Mouse (Mus musculus) heart, embryonic 14.5 days (tissue): Measurements from ENCODE around the gene Cbfa2t3. TPM values are rescaled to one million over a fixed set of nuclear protein-coding genes. Genes with fewer than 3 reads are reported as not detected.

Experiments used
- ATAC-seq: fragments of 200-750 bp; cut with Nextera tagmentation; 2 replicates; pipeline ENCODE4 v1.8.0; 2017; ENCODE audit warnings: low read depth, moderate TSS enrichment; ENCODE audit not compliant: insufficient number of reproducible peaks, insufficient read depth, low FRiP score
- H3K27ac ChIP-seq, 2 experiments: fragments of 200-500 bp in 1 of 2; fragments of 300-500 bp in 1 of 2; sonication (generic) in 1 of 2; replicated peaks in 1 of 2; 2 replicates each; pipeline ENCODE4 v1.5.1; 2012 to 2014; ENCODE audit warnings: low read depth in 2 of 2, low read length in 2 of 2, control low read depth in 1 of 2, mild to moderate bottlenecking in 1 of 2, mixed read lengths in 1 of 2; ENCODE audit not compliant: control insufficient read depth in 1 of 2, insufficient read depth in 1 of 2
- H3K27me3 ChIP-seq: fragments of 300-500 bp; sonication (generic); 2 replicates; pipeline ENCODE4 v1.6.1; 2014; ENCODE audit warnings: mild to moderate bottlenecking, low read length, control low read depth; ENCODE audit not compliant: control insufficient read depth, insufficient read depth
- H3K36me3 ChIP-seq: fragments of 300-500 bp; sonication (generic); 2 replicates; pipeline ENCODE4 v1.6.1; 2014; ENCODE audit warnings: mild to moderate bottlenecking, control low read depth, low read length, mixed read lengths; ENCODE audit not compliant: control insufficient read depth, insufficient read depth
- H3K4me1 ChIP-seq, 2 experiments: fragments of 200-500 bp in 1 of 2; fragments of 300-500 bp in 1 of 2; sonication (generic) in 1 of 2; 2 replicates each; pipeline ENCODE4 v1.6.1; 2012 to 2014; ENCODE audit warnings: low read length in 2 of 2, control low read depth in 1 of 2, mixed read lengths in 1 of 2; ENCODE audit not compliant: control insufficient read depth in 2 of 2, insufficient read depth in 2 of 2
- H3K4me2 ChIP-seq: fragments of 300-500 bp; sonication (generic); 2 replicates; pipeline ENCODE4 v1.6.1; 2014; ENCODE audit warnings: mild to moderate bottlenecking, low read length
- H3K4me3 ChIP-seq, 2 experiments: fragments of 200-500 bp in 1 of 2; fragments of 300-500 bp in 1 of 2; sonication (generic) in 1 of 2; 2 replicates each; pipeline ENCODE4 v1.5.1; 2012 to 2014; ENCODE audit warnings: low read length in 2 of 2, mild to moderate bottlenecking in 2 of 2, control low read depth in 1 of 2, low read depth in 1 of 2, moderate library complexity in 1 of 2; ENCODE audit not compliant: control insufficient read depth in 1 of 2, insufficient read depth in 1 of 2
- H3K9ac ChIP-seq: fragments of 300-500 bp; sonication (generic); 2 replicates; pipeline ENCODE4 v1.6.1; 2014; ENCODE audit warnings: mild to moderate bottlenecking, low read length
- H3K9me3 ChIP-seq: fragments of 300-500 bp; sonication (generic); 2 replicates; pipeline ENCODE4 v1.6.1; 2016; ENCODE audit warnings: low read length, control low read depth; ENCODE audit not compliant: control insufficient read depth
- WGBS: fragments of 180-500 bp; shearing (Covaris S2); extraction: QIAGEN DNeasy Blood & Tissue Kit; methylation state at CpG from one replicate; pipeline ENCODE4 v1.1.7; 2014; 5-methylcytosine and 5-hydroxymethylcytosine counted together
- polyA plus RNA-seq: library from polyadenylated mRNA; unstranded; fragments of >200 nt; fragmentation: Nextera tagmentation; extraction: Ambion mirVana; gene quantifications from 2 replicates; pipeline ENCODE4 v1.2.1, GENCODE M21; 2014

The Cbfa2t3 gene
- polyA plus RNA-seq, 1 experiment from 2014 or later = 6.2 TPM

- H3K27ac ChIP-seq = no peak overlapping the region
- ATAC-seq = no peak
- 73% methylated on average over 5 of the region's 5 CpGs for WGBS
These were observed 35.2 kb downstream of the Cbfa2t3 start for GRCm38 (mm10) chr8:122663670-122664069.

DNA sequence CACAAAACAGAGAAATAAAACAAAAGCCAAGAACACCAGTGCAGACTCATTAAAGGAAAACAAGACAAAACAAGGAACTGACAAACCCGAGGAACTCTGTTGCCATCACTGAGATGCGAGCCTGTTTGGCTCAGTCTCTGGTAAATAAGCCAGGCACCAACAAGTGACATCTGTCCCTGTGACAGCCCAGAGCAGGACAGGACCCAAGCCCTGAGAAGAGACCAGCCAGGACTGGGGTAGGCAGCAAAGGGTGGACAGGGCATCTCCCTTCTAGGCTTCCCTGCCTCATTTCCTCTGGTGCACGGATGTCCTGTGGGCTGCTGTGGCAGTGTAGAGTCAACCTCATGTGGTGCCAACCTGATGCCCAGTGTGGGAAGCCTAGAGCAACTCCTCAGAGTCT lies 35.8 kb downstream of the Cbfa2t3 start:
- H3K4me1 ChIP-seq = peaks cover 39 to 51% of the 10 kb centered on the region in 2 experiments
- 75% methylated on average over 3 of the region's 3 CpGs for WGBS
- no peaks in the 10 kb centered on the region for H3K27me3 ChIP-seq
- no peak overlapping the region for H3K9ac ChIP-seq
- no peak overlapping the region for H3K4me3 ChIP-seq
- no peak overlapping the region for H3K27ac ChIP-seq
- no peak overlapping the region for H3K4me2 ChIP-seq
- no peaks in the 10 kb centered on the region for H3K9me3 ChIP-seq
- H3K36me3 ChIP-seq = no peaks in the 10 kb centered on the region
- ATAC-seq = no peak

More at GRCm38 (mm10) chr8:122663670-122664069, 35.2 kb downstream of the Cbfa2t3 start:
- Histone ChIP-seq H3K9me3 (no peaks in the 10 kb centered on the region), H3K4me1 (peaks cover 36 to 49% of the 10 kb centered on the region in 2 experiments), H3K4me2 (no peak overlapping the region), H3K4me3 (no peak overlapping the region), H3K27me3 (no peaks in the 10 kb centered on the region), H3K9ac (no peak overlapping the region), H3K36me3 (no peaks in the 10 kb centered on the region)

DNA sequence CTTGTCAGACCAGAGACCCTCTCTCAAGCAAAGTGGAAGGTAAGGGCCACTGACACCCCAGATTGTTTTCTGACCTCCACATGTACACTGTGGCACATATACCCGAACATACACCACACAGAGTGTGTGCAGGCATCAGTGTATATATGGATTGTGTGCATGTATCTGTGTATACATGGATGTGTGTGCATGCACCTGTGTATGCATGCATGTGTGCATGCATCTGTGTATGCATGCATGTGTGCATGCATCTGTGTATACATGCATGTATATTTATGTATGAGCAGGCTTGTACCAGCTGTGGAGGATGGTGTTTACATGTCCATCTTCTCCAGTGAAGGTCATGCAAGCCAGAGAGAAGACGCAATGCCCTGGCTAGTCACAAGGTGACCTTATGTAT lies 37.0 kb downstream of the Cbfa2t3 start:
- Histone ChIP-seq H3K36me3 (no peaks in the 10 kb centered on the region), H3K4me3 (no peak overlapping the region), H3K4me2 (no peak overlapping the region), H3K27me3 (no peaks in the 10 kb centered on the region), H3K9me3 (no peaks in the 10 kb centered on the region), H3K27ac (no peak overlapping the region), H3K9ac (no peak overlapping the region), H3K4me1 (peaks cover 35 to 49% of the 10 kb centered on the region in 2 experiments)
- ATAC-seq = no peak
- WGBS = 81% methylated on average over 2 of the region's 2 CpGs

DNA sequence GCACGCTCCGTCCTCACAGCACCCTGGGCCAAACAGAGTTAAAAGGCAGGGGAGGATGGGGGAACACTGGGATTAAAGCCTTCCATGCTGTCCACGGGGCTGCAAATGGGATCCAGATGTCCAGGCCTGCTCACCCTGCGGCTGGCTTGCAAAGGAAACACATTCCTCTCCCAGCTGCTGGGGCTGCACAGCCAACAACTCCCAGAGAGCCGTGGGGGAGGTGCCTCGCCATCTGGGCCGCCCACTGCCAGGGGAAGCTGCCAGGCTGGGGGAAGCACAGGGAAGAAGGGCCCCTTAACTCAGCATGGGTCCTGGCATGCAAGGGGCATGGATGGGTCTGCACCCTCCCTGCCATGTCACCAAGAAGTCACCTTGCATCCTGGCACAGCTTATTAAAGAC lies 37.8 kb downstream of the Cbfa2t3 start:
- ATAC-seq = no peak
- Histone ChIP-seq H3K36me3 (no peaks in the 10 kb centered on the region), H3K4me3 (no peak overlapping the region), H3K4me1 (peaks cover 32 to 48% of the 10 kb centered on the region in 2 experiments), H3K4me2 (no peak overlapping the region), H3K27ac (peak overlapping the region in 1 of 2 experiments; percentile 41; a peak in 1 of 4 replicates), H3K9me3 (no peaks in the 10 kb centered on the region), H3K27me3 (no peaks in the 10 kb centered on the region), H3K9ac (no peak overlapping the region; the same call in 1 of the 2 replicates)
- WGBS = 33% methylated on average over 7 of the region's 7 CpGs

DNA sequence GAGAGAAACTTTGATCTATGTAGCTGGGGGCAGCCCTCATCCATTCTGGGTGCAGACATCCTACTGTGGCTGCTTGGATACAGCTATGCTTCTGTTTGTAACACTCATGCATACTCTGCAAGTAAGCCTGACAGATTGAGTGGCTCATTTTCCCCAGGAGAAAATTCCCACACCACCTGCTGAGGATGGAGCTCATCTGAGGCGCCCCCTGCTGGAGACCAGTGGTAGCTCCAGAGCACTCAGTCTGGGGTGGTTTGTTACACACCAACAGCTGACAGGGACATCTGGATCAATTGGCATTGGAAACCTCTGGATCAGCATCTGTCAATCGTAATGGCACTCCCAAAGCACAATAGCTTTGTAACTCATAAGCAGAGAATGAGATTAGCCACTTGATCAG lies 38.9 kb downstream of the Cbfa2t3 start:
- Histone ChIP-seq H3K4me3 (no peak overlapping the region), H3K4me2 (no peak overlapping the region), H3K9me3 (no peaks in the 10 kb centered on the region), H3K36me3 (no peaks in the 10 kb centered on the region), H3K4me1 (peaks cover 29 to 48% of the 10 kb centered on the region in 2 experiments), H3K9ac (no peak overlapping the region), H3K27me3 (no peaks in the 10 kb centered on the region), H3K27ac (no peak overlapping the region)
- 69% methylated on average over 2 of the region's 2 CpGs for WGBS
- ATAC-seq = no peak

GRCm38 (mm10) chr8:122658807-122659160 lies 40.1 kb downstream of the Cbfa2t3 start:
- Histone ChIP-seq H3K4me1 (peaks cover 32 to 43% of the 10 kb centered on the region in 2 experiments), H3K9me3 (no peaks in the 10 kb centered on the region), H3K9ac (no peak overlapping the region), H3K4me2 (no peak overlapping the region), H3K4me3 (no peak overlapping the region), H3K27ac (no peak overlapping the region), H3K27me3 (no peaks in the 10 kb centered on the region), H3K36me3 (no peaks in the 10 kb centered on the region)
- WGBS = 82% methylated on average over 9 of the region's 9 CpGs
- no peak for ATAC-seq

DNA sequence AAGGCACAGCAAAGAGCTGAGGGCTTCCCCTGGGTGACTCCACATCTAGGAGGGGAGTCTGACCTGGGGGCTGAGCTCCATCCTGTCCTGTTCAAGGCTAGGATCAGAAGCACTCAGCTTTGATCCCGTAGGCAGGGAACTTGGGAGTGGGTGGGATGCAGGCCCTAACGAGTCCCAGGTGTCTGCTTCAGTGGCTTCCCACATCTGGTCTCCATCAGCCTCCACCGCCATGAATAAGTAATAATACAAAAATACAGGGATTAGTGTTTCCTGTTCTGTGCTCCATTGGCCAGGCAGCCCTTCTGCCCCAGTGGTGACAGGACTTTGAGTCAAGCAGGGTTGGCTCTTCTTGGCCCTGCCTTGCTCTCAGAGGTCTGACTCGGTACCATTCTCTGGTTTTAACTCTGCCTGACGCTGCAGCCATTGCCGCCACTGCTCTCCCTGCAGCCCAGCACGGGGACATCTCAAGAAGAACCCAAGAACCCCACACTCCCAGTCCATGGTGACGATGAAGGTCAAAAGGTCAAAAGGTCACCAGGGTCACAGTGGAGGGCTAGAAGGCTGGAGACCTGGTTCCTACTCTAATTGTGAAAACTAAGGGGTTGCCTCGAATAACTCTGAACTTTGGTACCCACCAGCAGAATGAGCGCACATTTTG lies 40.6 kb downstream of the Cbfa2t3 start:
- WGBS = 70% methylated on average over 10 of the region's 10 CpGs
- ATAC-seq = no peak
- Histone ChIP-seq H3K9ac (no peak overlapping the region), H3K27ac (no peak overlapping the region), H3K4me1 (peaks cover 30 to 48% of the 10 kb centered on the region in 2 experiments), H3K9me3 (no peaks in the 10 kb centered on the region), H3K4me3 (no peak overlapping the region), H3K36me3 (no peaks in the 10 kb centered on the region), H3K27me3 (no peaks in the 10 kb centered on the region), H3K4me2 (no peak overlapping the region)
